Mouse (Mus musculus) hindbrain, embryonic 15.5 days (tissue): ENCODE results near the gene Cabp1. TPM values are rescaled to one million over a fixed set of nuclear protein-coding genes. Genes with fewer than 3 reads are reported as not detected.

Experiments used
- ATAC-seq: fragments of 200-750 bp; cut with Nextera tagmentation; 2 replicates; pipeline ENCODE4 v1.8.0; 2017; ENCODE audit warnings: low read depth, moderate number of reproducible peaks, moderate TSS enrichment; ENCODE audit not compliant: low FRiP score
- H3K27ac ChIP-seq: fragments of 300-500 bp; sonication (generic); replicated peaks from 2 replicates; pipeline ENCODE4 v1.5.1; 2015; ENCODE audit warnings: mild to moderate bottlenecking, inconsistent platforms
- H3K27me3 ChIP-seq: fragments of 300-500 bp; sonication (generic); 2 replicates; pipeline ENCODE4 v1.6.1; 2015; ENCODE audit warnings: control low read depth, inconsistent platforms
- H3K36me3 ChIP-seq: fragments of 300-500 bp; sonication (generic); 2 replicates; pipeline ENCODE4 v1.6.1; 2015; ENCODE audit warnings: control low read depth, inconsistent platforms
- H3K4me1 ChIP-seq: fragments of 300-500 bp; sonication (generic); replicated peaks from 2 replicates; pipeline ENCODE4 v1.6.1; 2015; ENCODE audit warnings: control low read depth, inconsistent platforms
- H3K4me2 ChIP-seq: fragments of 300-500 bp; sonication (generic); 2 replicates; pipeline ENCODE4 v1.6.1; 2015; ENCODE audit warnings: moderate library complexity, mild to moderate bottlenecking, inconsistent platforms
- H3K4me3 ChIP-seq: fragments of 300-500 bp; sonication (generic); 2 replicates; pipeline ENCODE4 v1.5.1; 2015; ENCODE audit warnings: mild to moderate bottlenecking, inconsistent platforms
- H3K9ac ChIP-seq: fragments of 300-500 bp; sonication (generic); 2 replicates; pipeline ENCODE4 v1.6.1; 2015; ENCODE audit warnings: inconsistent platforms
- H3K9me3 ChIP-seq: fragments of 300-500 bp; sonication (generic); 2 replicates; pipeline ENCODE4 v1.6.1; 2016; ENCODE audit warnings: control low read depth, inconsistent platforms
- WGBS: fragments of 180-500 bp; shearing (Covaris S2); methylation state at CpG from one replicate; pipeline ENCODE4 v1.1.7; 2015; 5-methylcytosine and 5-hydroxymethylcytosine counted together
- polyA plus RNA-seq: library from polyadenylated mRNA; unstranded; fragments of >200 nt; fragmentation: Nextera tagmentation; extraction: Ambion mirVana; gene quantifications from 2 replicates; pipeline ENCODE4 v1.2.1, GENCODE M21; 2015

Cabp1 gene
- polyA plus RNA-seq, 1 experiment from 2014 or later, result 14.2 TPM

GRCm38 (mm10) chr5:115145253-115145968 lies 48.8 kb downstream of the Cabp1 start:
- H3K4me3 ChIP-seq, result no peak overlapping the region
- H3K9me3 ChIP-seq, result no peaks in the 10 kb centered on the region
- H3K4me2 ChIP-seq, result no peak overlapping the region
- H3K4me1 ChIP-seq, result peaks cover 10% of the 10 kb centered on the region
- H3K9ac ChIP-seq, result no peak overlapping the region
- ATAC-seq, result no peak
- no peaks in the 10 kb centered on the region for H3K27me3 ChIP-seq
- WGBS, result 72% methylated on average over 11 of the region's 11 CpGs
- H3K27ac ChIP-seq, result no peak overlapping the region
- peaks cover 38% of the 10 kb centered on the region for H3K36me3 ChIP-seq

- Histone ChIP-seq H3K4me1 (peaks cover 10% of the 10 kb centered on the region), H3K9me3 (no peaks in the 10 kb centered on the region), H3K4me3 (no peak overlapping the region), H3K27ac (no peak overlapping the region), H3K36me3 (peaks cover 28% of the 10 kb centered on the region), H3K4me2 (no peak overlapping the region), H3K9ac (no peak overlapping the region), H3K27me3 (no peaks in the 10 kb centered on the region)
- no peak for ATAC-seq
- WGBS, result 73% methylated on average over 6 of the region's 6 CpGs
Observed at GRCm38 (mm10) chr5:115144471-115144870, 49.7 kb downstream of the Cabp1 start.

- no peak overlapping the region for H3K4me2 ChIP-seq
- H3K27me3 ChIP-seq, result no peaks in the 10 kb centered on the region
- WGBS, result 72% methylated on average over 10 of the region's 10 CpGs
- H3K27ac ChIP-seq, result peak overlapping the region; percentile 39; the same call in 1 of the 2 replicates
- H3K36me3 ChIP-seq, result peaks cover 24% of the 10 kb centered on the region
- H3K4me1 ChIP-seq, result peaks cover 10% of the 10 kb centered on the region
- no peak overlapping the region for H3K4me3 ChIP-seq
- ATAC-seq, result no peak
- H3K9me3 ChIP-seq, result no peaks in the 10 kb centered on the region
- H3K9ac ChIP-seq, result no peak overlapping the region
Observed at GRCm38 (mm10) chr5:115143552-115143951, 50.6 kb downstream of the Cabp1 start.

- H3K27ac ChIP-seq, result no peak overlapping the region
- 86% methylated on average over 9 of the region's 9 CpGs for WGBS
- no peaks in the 10 kb centered on the region for H3K27me3 ChIP-seq
- no peak overlapping the region for H3K9ac ChIP-seq
- H3K4me2 ChIP-seq, result no peak overlapping the region
- H3K9me3 ChIP-seq, result no peaks in the 10 kb centered on the region
- ATAC-seq, result no peak
- no peak overlapping the region for H3K4me3 ChIP-seq
- H3K4me1 ChIP-seq, result peaks cover 10% of the 10 kb centered on the region
- peaks cover 12% of the 10 kb centered on the region for H3K36me3 ChIP-seq
Observed at GRCm38 (mm10) chr5:115142166-115142697, 51.9 kb downstream of the Cabp1 start.

GRCm38 (mm10) chr5:115140726-115141125 lies 53.5 kb downstream of the Cabp1 start:
- H3K9me3 ChIP-seq, result no peaks in the 10 kb centered on the region

GRCm38 (mm10) chr5:115139124-115139523 lies 55.1 kb downstream of the Cabp1 start:
- no peaks in the 10 kb centered on the region for H3K27me3 ChIP-seq
- no peak for ATAC-seq

More at GRCm38 (mm10) chr5:115140726-115141125, 53.5 kb downstream of the Cabp1 start:
- H3K36me3 ChIP-seq, result 0 out of 2 replicates have a peak, but pooled peaks cover 4% of the 10 kb centered on the region
- no peak for ATAC-seq
- no peak overlapping the region for H3K27ac ChIP-seq
- WGBS, result 79% methylated on average over 3 of the region's 3 CpGs
- no peaks in the 10 kb centered on the region for H3K27me3 ChIP-seq
- H3K9ac ChIP-seq, result no peak overlapping the region
- H3K4me3 ChIP-seq, result no peak overlapping the region
- H3K4me1 ChIP-seq, result peaks cover 10% of the 10 kb centered on the region
- H3K4me2 ChIP-seq, result no peak overlapping the region

GRCm38 (mm10) chr5:115134234-115135165 lies 59.7 kb downstream of the Cabp1 start, which contains the start of gene Unc119b:
TSS of gene Unc119b (minus strand) at chr5:115134975.
- H3K9me3 ChIP-seq, result no peaks in the 10 kb centered on the region
- H3K27me3 ChIP-seq, result no peaks in the 10 kb centered on the region
- peak within 1 kb of the TSS; percentile 66 for H3K27ac ChIP-seq

More at GRCm38 (mm10) chr5:115139124-115139523, 55.1 kb downstream of the Cabp1 start:
- Histone ChIP-seq H3K36me3 (no peaks in the 10 kb centered on the region), H3K9ac (no peak overlapping the region), H3K4me2 (no peak overlapping the region), H3K4me3 (no peak overlapping the region), H3K27ac (no peak overlapping the region), H3K4me1 (peaks cover 11% of the 10 kb centered on the region), H3K9me3 (no peaks in the 10 kb centered on the region)
- 78% methylated on average over 4 of the region's 4 CpGs for WGBS

GRCm38 (mm10) chr5:115133358-115134066 lies 60.7 kb downstream of the Cabp1 start:
- no peaks in the 10 kb centered on the region for H3K9me3 ChIP-seq
- H3K36me3 ChIP-seq, result peaks cover 17% of the 10 kb centered on the region
- peak overlapping the region; percentile 81 for H3K4me3 ChIP-seq
- peaks cover 19% of the 10 kb centered on the region for H3K4me1 ChIP-seq
- H3K27me3 ChIP-seq, result no peaks in the 10 kb centered on the region
- no peak for ATAC-seq
- peak overlapping the region; percentile 85 for H3K4me2 ChIP-seq
- 61% methylated on average over 6 of the region's 6 CpGs for WGBS
- no peak overlapping the region for H3K27ac ChIP-seq
- H3K9ac ChIP-seq, result peak overlapping the region; percentile 68; the same call in 1 of the 2 replicates

More at GRCm38 (mm10) chr5:115134234-115135165, 59.7 kb downstream of the Cabp1 start, which contains the start of gene Unc119b:
- Histone ChIP-seq H3K9ac (peak within 1 kb of the TSS; percentile 68), H3K4me1 (peaks cover 19% of the 10 kb centered on the region), H3K36me3 (peaks cover 8% of the 10 kb centered on the region), H3K4me3 (peak within 1 kb of the TSS; percentile 81), H3K4me2 (peak within 1 kb of the TSS; percentile 85)
- peak; percentile 95 for ATAC-seq
- 0% methylated on average over 58 of the region's 81 CpGs for WGBS

GRCm38 (mm10) chr5:115132465-115132864 lies 61.7 kb downstream of the Cabp1 start:
- no peak overlapping the region for H3K9ac ChIP-seq
- ATAC-seq, result no peak
- peak overlapping the region; percentile 85 for H3K4me2 ChIP-seq
- no peak overlapping the region for H3K4me3 ChIP-seq
- H3K4me1 ChIP-seq, result peaks cover 19% of the 10 kb centered on the region
- no peaks in the 10 kb centered on the region for H3K9me3 ChIP-seq
- no peaks in the 10 kb centered on the region for H3K27me3 ChIP-seq
- no peak overlapping the region for H3K27ac ChIP-seq
- peaks cover 26% of the 10 kb centered on the region for H3K36me3 ChIP-seq
- WGBS, result 93% methylated on average over 8 of the region's 8 CpGs

- no peaks in the 10 kb centered on the region for H3K9me3 ChIP-seq
- no peak for ATAC-seq
- H3K4me3 ChIP-seq, result no peak overlapping the region
- H3K9ac ChIP-seq, result no peak overlapping the region
- peaks cover 40% of the 10 kb centered on the region for H3K36me3 ChIP-seq
- H3K27me3 ChIP-seq, result no peaks in the 10 kb centered on the region
- H3K27ac ChIP-seq, result no peak overlapping the region
- no peak overlapping the region for H3K4me2 ChIP-seq
- peaks cover 29% of the 10 kb centered on the region for H3K4me1 ChIP-seq
- WGBS, result 87% methylated on average over 6 of the region's 6 CpGs
Observed at GRCm38 (mm10) chr5:115129328-115129727, 64.9 kb downstream of the Cabp1 start.

GRCm38 (mm10) chr5:115127421-115128179 lies 66.6 kb downstream of the Cabp1 start:
- no peak overlapping the region for H3K9ac ChIP-seq
- 94% methylated on average over 22 of the region's 22 CpGs for whole genome bisulfite sequencing
- H3K4me3 ChIP-seq, result no peak overlapping the region
- H3K4me2 ChIP-seq, result no peak overlapping the region
- H3K27me3 ChIP-seq, result no peaks in the 10 kb centered on the region
- H3K4me1 ChIP-seq, result peaks cover 13% of the 10 kb centered on the region
- no peaks in the 10 kb centered on the region for H3K9me3 ChIP-seq
- no peak overlapping the region for H3K27ac ChIP-seq
- H3K36me3 ChIP-seq, result peaks cover 47% of the 10 kb centered on the region
- no peak for ATAC-seq
